Mouse (Mus musculus) urinary bladder, postnatal 36 days (tissue): Measurements from ENCODE around the gene Mea1.

ENCODE experiments used
- DNase-seq, 2 experiments: peaks; one replicate each; pipeline ENCODE4 v3.0.0; 2022; ENCODE audit warnings: low spot score in 2 of 2, mixed read lengths in 1 of 2

Mea1 gene

DNA sequence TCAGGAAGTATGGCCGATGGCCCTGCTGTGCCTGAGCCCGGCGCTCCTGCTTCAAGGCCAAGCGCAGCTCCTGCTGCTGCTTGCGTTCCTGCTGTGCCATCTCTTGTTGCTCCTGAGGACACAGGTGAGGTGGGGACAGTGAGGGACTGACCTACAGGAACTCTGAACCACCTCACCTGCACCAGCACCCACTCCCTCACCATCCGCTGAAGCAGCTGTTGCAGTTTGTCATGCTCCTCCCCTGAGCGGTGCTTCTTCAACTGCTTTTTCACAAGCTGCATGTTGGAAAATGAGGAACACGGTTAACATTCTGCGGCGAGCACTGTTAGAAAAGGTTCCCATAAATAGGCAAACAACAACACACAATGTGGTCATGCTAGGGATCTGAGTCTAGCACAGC lies 8.7 kb upstream of the Mea1 start:
- no peak for DNase-seq

DNA sequence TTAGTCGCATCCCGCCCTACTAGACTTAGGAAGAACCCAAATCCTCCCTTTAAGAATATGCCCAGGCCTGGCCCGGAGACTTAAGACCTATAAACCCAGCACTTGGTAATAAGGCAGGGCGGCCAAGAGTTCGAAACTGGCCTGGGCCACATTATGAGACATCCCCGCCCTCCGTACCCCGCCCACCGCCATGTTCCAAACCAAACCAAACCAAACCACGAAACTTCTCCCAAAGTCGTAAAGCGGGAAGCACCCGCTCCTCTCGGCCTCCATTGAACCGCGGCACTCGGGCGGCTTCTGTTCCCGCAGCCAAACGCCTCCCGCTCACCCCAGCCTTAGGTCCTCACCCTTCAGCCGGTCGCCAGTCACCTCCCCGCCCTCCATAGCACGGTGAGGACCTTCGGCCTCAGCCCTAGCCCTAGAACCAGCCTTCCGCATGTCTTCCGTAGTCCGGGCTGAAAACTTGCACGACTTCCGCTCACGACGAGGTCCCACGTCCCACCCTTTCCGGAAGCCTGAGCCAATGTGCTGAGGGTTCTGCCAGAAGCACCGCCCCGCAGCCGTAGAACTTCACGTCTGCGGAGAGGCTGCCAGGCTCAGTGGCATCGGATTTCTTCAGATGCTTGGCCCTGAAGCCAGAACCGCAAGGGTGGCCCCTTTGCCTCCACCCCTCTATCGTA lies 4.6 kb upstream of the Mea1 start, which contains the start of gene Rrp36:
Rrp36 (minus strand) TSS at position 503 of the 680 bp plus-strand sequence.
- peak; percentile 87 to 92 for DNase-seq

DNA sequence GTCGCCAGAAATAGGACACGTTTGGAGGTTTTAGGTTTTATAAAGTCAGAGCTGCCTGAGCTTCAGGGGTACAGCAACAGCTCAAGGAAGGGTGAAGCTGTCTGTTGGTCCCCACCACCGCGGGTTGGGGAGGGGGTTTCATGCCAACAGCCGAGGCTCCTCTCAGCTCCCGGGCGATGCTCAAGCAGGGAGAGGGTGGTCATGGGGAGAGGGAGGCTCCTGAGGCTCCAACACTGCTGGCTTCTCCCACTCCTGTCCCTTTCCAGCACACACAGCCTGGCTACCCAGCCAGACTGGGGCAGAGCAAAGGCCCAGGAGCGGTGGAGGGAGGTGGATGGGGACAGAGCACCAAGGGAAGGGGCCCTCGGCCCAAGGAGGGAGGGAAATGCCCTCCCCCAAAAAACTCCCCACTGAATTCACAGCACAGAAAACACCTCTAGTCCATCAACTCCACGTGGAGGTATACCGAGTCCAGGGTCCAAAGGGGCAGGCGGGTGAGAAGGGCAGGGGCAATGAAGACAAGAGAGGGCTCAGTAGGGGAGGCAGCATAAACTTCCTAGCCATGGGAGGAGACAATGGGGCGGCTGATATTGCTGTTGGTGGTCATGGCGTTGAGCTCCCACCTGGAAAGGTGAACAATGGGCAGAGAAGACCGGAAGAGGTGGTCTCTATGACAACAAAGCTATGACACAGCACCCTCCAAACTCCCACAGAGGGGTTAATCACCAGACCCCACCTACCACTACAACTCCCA lies 3.9 kb upstream of the Mea1 start:
- DNase-seq = no peak

DNA sequence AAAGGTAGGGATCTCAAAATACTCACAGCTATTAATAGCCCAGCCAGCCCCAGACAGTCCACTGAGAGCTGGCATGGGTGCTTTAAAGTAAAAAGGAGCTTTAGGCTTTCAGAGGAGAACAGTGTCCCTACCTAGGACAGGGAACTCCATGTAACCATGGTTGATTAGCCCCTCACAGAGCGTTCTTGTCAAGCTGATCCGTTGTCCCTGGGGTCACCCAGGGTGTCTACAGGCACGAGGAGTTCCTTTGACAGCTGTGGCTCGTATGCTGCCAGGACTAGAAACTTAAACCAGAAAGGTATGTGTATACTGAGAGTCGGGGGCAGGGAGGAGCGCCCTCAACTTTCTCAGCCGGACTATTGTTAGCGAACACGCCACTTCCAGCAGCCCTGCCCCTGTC lies 318 bp downstream of the Mea1 start:
- no peak for DNase-seq

DNA sequence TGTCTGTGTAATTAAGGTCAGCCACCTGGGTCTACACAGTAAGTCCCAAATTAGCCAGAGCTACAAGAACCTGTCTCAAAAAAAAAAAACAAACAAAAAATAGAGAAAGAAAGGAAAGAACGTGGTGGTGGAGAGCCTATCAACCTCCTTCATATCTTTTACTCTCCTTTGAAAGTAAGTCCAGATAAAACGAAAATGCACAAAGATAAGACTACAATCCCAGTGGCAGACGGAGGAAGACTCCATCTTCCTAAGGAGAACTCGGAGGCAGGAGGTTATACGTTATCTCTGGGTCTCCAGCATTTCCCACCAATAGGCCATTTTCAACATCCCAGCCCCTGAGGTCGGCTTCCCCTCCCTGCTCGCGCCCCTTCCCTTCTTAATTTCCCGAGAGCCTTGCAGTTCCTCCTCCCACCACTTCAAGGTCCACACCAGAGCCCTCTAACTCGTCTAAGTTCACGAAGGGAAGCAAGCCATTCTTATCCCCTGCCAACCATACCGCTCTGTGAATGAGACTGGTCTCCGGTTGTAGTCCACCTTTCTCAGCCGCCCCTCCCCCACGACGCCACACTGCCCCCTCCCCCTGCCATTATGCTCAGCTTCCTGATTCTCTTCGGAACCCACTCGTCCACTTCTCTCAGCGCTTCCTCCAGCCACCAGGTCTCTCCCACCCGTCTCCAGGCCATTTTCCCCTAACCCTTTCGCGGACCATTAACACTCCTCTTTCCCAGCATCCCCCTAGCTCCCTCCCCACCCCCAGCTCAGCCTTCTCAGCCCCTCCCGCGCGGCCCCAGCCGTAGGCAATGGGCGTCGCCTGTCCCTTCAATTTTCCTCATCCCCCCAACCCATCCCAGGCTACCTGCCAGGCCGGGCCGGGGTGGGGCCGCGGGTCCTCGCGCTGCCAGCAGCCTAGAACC lies 1.5 kb downstream of the Mea1 start:
- DNase-seq = no peak

DNA sequence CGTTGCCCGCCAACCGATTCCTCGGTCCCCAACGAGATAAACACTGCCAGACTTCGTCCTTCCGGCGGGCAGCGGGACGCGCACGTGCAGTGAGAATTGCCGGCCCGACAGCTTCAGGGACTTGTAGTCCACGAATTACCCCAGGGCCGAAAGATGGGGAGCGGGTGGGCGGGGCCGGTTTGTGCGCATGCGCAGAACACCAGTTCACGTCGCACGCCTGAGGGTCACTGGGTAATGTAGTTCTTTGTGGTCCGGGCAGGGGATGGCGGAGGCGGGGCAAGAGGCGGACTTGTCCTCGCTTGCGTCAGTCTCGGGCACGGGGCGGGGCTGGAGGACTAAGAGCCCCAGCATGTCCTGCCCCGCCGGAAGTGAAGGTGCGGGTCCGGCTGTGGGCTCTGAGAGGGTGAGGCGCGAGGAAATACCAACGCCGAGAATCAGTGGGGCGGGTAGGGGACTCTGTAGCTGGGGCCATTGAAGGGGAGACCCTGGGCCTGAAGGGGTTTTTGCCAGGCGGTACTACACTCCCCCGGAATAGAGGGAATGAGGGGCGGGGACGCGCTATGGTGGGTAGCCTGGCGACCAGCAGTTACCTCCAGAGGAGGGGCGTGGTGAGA lies 2.3 kb downstream of the Mea1 start, which contains the start of gene Klhdc3:
Klhdc3 (minus strand) TSS at position 155 of the 614 bp plus-strand sequence.
- peak; percentile 93 to 97 for DNase-seq

DNA sequence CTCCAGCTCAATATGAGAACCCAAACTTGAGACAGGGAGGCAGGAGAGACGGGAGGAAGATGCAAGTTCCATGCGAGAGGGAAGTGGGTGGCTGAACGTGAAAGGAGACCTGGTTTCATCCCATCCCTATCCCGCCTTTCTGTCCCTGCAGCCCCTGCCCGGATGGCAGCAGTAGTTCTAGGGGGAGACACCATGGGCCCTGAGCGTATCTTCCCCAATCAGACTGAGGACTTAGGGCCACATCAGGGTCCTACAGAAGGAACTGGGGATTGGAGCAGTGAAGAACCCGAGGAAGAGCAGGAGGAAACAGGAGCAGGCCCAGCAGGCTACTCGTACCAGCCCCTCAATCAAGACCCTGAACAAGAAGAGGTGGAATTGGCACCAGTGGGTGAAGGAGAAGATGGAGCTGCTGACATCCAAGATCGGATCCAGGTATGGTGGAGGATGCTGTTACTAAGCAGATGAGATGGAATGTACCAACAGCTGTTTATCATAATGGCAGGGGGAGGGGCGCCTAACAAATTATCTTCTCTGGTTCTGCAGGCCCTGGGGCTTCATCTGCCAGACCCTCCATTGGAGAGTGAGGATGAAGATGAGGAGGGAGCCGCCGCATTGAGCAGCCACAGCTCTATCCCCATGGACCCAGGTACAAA lies 3.0 kb downstream of the Mea1 start:
- DNase-seq = no peak

DNA sequence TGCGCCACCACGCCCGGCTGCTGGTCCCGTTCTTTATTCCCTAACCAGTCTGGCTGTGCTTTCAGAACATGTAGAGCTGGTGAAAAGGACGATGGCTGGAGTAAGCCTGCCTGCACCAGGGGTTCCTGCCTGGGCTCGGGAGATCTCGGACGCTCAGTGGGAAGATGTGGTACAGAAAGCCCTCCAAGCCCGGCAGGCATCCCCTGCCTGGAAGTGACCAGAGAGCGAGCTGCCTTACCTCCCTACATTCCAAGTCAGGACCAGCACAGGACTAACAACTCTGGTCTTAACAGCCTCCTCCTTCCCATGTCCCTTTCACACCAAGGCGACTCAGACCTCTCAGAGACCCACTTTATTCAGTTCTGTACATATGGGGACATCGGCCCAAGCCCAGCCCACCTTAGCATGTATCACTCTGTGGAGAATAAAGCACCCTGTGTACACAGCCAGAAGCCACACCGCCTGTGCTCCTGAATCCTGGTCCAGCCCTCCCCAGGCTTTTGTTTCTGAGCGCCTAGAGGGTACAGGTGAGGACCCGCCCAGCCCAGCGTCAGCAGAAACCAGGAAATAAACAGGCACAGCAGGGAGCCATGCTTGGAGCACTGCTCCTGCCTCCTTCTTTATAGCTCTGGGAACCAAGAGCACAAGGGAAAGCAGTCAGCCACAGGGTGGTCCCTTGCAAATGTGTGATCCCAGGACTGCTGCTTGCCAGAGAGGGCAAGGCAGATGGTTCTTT lies 4.2 kb downstream of the Mea1 start:
- no peak for DNase-seq

DNA sequence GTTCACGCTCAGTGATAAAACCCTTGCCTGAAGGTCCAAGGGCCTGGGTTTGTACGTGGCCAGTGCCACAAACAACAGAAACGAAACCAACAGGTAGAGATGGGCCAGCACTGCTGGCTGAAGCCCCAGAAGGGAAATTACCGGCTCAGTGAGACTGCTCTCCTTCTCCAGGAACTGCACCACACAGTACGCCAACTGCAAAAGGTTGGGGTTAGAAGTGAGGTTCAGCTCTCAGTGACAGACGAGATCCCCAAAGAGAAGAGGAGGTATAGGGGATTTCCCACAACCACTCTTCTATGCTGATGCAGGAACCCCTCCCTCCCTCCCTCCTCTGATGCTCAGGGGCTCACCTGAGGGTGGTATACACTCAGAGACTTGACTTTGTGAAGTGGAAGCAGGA lies 7.3 kb downstream of the Mea1 start:
- no peak for DNase-seq

DNA sequence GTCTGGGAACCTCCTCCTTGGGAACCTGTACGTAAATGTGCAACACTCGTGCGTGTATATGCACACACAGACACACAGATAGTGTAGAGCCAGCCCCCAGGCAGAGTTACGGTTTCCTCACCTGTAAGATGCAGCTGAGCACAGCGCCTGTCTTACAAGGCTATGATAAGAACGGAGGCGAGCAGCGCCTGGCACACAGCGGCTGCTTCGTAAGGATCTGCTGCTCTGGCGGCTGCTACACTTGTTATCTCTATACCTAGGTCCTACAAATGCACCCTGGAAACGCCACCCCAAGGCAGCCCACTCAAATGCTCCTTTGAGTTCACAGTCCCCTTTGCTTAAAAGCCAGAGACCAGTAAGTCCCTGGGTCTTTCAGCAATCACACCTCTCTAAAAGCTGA lies 12.1 kb downstream of the Mea1 start:
- DNase-seq = no peak

DNA sequence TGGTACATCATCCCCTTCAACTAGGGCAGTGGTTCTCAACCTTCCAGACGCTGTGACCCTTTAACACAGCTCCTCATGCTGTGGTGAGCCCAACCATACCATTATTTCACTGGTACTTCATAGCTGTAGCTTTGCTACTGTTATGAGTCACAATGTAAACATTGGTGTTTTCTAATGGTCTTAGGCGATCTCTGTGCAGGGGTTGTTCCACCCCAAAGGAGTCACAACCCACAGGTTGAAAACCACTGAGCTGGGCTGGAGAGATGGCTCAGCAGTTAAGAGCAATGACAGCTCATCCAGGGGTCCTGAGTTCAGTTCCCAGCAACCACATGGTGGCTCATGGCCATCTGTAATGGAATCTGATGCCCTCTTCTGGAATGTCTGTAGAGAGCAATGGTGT lies 12.8 kb downstream of the Mea1 start:
- no peak for DNase-seq

DNA sequence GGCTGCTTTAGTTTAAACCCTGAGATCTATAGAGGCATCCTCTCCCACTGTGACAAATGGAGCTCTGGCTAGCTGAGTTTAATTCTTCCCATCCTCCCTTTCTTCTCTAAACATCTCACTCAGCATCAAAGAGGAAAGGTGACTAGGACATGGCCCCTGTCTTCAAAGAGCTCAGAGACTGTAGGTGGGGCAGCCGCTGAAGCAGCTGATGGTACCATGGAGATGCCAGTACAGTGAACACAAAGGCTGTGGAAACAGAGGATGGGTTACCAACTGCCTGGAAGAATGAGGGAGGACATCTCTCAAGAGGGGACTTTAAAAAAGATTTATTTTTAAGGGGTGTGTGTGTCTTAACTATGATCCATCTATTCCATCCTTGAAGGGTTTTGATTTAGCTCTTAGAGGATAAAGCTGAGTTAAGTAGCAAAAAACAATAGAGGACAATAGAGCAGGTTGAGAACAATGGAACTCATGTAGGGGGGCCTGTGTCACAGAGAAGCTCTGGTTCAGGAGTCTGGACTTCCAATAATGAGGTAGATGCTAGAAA lies 16.0 kb downstream of the Mea1 start:
- DNase-seq = no peak

DNA sequence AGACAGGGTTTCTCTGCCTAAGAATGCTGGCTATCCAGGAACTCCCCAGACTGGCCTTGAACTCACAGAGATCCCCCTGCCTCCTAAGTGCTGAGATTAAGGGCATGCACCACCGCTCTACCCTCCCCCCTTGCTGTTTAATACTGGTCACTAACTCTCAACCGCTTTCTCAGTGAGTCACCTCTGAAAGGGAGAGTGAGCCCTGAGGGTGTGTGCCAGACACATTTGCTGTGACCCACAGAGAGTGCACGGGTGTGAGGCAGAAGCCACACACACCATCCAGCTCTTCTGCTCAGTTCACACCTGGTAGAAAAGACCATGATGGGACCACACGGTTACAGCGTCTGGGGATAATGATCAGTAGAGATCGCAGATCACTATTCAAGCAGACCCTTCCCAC lies 19.9 kb downstream of the Mea1 start:
- no peak for DNase-seq

DNA sequence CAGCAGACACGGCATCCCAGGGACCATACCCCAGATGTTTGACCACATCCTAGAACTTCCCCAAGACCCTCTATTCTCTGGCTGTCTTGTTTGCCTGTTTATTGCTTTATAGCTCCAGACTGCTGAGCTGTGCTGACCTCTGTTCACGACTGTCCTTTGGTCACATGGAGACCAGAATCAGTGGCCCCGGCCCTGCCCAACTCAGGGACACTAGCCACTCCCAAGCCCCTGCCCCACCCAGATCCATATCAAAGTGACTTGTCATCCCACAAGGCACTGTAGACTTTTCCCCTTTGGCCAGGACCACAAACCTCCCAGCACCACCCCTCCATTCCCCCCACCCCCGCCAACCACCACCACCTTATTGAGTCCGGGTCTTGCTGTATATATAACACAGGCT lies 20.7 kb downstream of the Mea1 start:
- DNase-seq = no peak

DNA sequence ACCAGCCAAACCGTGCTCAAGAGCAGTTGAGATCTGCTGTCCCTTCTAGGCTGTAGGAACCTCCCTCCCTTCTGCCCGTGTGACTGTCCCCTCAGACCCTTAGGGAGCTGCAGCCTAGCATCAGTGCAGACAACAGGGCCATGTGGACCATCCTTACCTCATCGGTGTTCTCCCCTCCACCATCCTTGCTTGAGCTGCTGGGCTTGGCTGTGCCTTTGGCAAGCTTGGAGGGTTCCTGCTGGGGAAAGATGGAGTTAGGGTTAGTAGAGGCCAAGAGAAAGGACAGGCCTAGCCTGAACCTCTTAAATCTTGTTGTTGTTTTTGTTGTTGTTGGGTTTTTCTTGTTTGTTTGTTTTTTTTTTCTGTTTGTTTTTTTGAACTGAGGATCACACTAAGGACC lies 21.3 kb downstream of the Mea1 start:
- DNase-seq = no peak

DNA sequence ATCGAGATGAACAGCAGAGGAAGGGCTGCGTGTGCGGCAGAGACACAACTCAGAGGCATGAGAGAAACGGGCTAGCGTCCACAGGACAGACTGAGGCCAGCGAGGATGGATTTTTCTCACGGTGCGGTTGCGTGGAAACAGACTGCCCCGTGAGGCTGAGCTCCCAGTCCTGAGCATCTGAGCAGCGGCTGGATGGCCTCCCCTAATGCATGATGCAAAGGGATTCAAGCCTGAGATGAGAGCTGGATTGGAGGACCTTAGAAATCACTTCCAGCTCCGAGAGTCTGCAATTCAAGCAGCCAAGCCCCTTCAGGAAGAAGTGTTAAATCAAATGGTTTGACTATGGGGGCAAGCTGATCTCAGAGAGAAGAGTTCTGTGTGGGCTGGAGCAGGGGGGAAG lies 22.9 kb downstream of the Mea1 start:
- DNase-seq = no peak

DNA sequence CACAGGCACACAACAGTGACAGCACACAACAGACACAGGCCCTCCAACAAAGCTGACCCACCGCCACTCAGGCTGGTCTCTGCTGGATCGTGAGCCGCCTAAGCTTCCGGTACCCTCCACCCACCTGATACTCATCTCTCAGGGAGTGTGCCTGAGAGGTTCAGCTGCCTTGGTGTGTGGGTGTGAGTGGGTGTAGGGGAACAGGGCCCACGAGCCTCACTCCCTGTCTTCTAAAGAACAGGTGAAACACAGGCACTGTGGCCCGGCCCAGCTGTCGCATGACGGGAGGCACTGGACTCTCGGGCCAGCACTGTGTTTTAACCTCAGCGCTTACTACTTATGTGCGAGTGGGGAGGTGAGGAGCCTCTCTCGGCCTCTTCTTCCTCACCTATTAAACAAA lies 23.5 kb downstream of the Mea1 start:
- no peak for DNase-seq

DNA sequence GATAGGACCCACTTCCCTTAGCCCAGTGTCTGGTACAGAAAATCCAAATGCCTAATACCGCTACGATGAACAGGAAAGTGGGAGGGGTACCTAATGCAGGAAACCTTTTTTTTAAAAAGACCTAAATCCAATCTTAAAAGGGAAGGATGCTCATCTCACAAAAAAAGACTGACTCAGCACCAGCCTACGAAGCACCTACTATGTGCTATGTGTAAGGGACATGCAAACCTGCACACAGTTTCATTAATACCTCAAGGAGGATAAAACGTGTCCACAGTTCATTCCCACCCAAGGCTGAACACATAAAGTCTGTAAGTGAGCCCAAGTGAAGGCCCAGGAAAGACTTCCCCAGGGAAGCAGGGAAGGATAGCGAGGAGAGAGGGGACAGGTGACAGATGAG lies 23.9 kb downstream of the Mea1 start:
- DNase-seq = no peak

DNA sequence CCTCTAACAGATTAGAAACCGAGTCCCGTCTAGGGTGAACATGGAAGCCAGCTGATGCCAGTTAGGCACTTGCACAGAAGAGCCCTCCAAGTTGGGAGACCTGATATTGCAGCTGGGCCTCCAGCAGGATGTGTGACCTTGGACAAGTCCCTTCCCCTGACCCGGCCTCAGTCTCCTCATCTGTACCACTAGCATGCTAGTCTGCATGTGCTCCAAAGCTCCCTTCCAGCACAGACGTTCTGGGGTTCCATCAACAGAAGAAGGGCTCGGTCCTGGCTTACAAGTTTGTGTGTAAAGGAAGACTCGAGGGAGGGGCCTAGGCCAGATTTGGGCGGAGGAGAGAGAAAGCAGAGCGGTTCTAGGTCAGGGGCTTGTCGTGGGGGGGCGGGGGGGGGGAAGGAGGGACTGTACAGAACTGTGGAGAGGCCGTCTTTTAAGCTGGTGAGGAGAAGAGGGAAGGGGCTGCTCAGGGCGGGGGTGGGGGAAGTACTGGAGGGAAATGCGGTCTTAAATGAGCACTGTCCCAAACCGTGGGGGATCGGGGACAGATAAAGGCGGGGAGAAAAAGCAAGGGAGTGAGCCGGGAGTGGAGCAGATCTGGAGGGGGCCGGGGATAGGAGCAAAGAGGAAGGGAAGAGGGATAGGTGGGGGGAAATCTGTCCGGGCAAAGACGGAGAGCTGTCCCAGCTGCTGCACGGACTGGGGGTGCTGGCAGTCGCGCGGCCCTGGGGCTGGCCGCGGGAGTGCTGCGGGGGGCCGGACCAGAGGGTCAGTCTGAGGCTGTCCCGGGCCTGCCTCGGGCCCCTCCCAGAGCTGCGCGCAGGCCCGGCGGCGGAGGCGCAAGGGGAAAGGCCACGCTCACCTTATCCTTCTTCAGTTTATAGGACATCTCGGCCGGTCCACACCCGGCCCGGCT lies 25.6 kb downstream of the Mea1 start:
- no peak for DNase-seq
